Mouse (Mus musculus): ENCODE measurements at regions not wholly inside any gene's neighbourhood (a gene's known extent, or its start where the extent isn't known, plus 50 kb on each side); places are given as distances from the start of the nearest gene placed in this dataset.

GRCm38 (mm10) chr6:55627228-55627627 is 53.8 kb downstream of the Neurod6 start:
- DNase-seq (ENCODE audit: low spot score), result no peak

GRCm38 (mm10) chr6:55620366-55620765 is 60.7 kb downstream of the Neurod6 start:
- peak; percentile 49 for DNase-seq (ENCODE audit: low spot score)

GRCm38 (mm10) chr6:55617922-55618481 is 63.1 kb downstream of the Neurod6 start:
- DNase-seq (ENCODE audit: low spot score), result peak; percentile 18

- no peak for DNase-seq (ENCODE audit: low spot score)
Measured at GRCm38 (mm10) chr6:55610395-55610794, 70.7 kb downstream of the Neurod6 start.

GRCm38 (mm10) chr6:55609976-55610375 is 71.1 kb downstream of the Neurod6 start:
- no peak for DNase-seq (ENCODE audit: low spot score)

- no peak for DNase-seq (ENCODE audit: low spot score)
Measured at GRCm38 (mm10) chr6:55609053-55609452, 72.0 kb downstream of the Neurod6 start.

GRCm38 (mm10) chr6:55597088-55597487 is 84.0 kb downstream of the Neurod6 start:
- DNase-seq (ENCODE audit: low spot score), result no peak

GRCm38 (mm10) chr6:55592126-55592525 is 88.9 kb downstream of the Neurod6 start:
- no peak for DNase-seq (ENCODE audit: low spot score)

GRCm38 (mm10) chr6:55581106-55581505 is 100.0 kb downstream of the Neurod6 start:
- no peak for DNase-seq (ENCODE audit: low spot score)

- no peak for DNase-seq (ENCODE audit: low spot score)
Measured at GRCm38 (mm10) chr6:55580036-55580435, 101.0 kb downstream of the Neurod6 start.

GRCm38 (mm10) chr6:55579611-55580010 is 101.5 kb downstream of the Neurod6 start:
- no peak for DNase-seq (ENCODE audit: low spot score)

- DNase-seq (ENCODE audit: low spot score), result no peak
Measured at GRCm38 (mm10) chr6:55579105-55579504, 102.0 kb downstream of the Neurod6 start.

- DNase-seq (ENCODE audit: low spot score), result no peak
Measured at GRCm38 (mm10) chr6:55578051-55578450, 103.0 kb downstream of the Neurod6 start.

GRCm38 (mm10) chr6:55567521-55567920 is 113.5 kb downstream of the Neurod6 start:
- no peak for DNase-seq (ENCODE audit: low spot score)

- DNase-seq (ENCODE audit: low spot score), result no peak
Measured at GRCm38 (mm10) chr6:55565260-55566209, 113.8 kb downstream of the Adcyap1r1 start.

GRCm38 (mm10) chr6:55560606-55561005 is 108.8 kb downstream of the Adcyap1r1 start:
- DNase-seq (ENCODE audit: low spot score), result no peak

GRCm38 (mm10) chr6:55559797-55560196 is 108.0 kb downstream of the Adcyap1r1 start:
- DNase-seq (ENCODE audit: low spot score), result no peak

Data from gastrocnemius, adult 18-20 months (tissue).